Mouse (Mus musculus): ENCODE results near the gene Olfr96. TPM values are rescaled to one million over a fixed set of nuclear protein-coding genes. Genes with fewer than 3 reads are reported as not detected.

Olfr96 gene
- total and polyA plus RNA-seq, 3 experiments: not detected

DNA sequence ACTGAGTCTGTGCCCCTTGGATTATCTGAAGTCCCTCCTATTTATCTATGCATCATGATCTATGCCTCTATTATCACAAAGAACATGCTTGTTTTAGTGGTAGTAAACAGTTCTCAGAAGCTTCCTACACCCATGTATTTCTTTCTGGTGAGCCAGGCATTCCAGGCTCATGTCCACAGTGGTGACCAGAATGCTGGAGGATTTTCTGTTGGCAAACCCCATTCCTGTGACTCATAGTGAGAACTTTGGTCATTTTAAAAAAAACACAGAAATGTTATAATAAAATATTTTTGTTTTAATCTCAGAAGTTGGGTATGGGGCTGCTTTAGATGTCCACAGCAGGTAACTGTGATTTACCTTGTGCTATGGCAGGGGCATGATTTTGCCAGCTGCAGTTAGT is 29.5 kb downstream of the Olfr96 start:
- Histone ChIP-seq H3K4me3 (no peak overlapping the region), H3K27ac (no peak overlapping the region), H3K4me1 (ENCODE audit: control insufficient read depth, insufficient read depth, low read length) (no peaks in the 10 kb centered on the region), H3K79me2 (replicated peaks; ENCODE audit: control insufficient read depth, insufficient read depth, low read length) (no peaks in the 10 kb centered on the region), H3K36me3 (ENCODE audit: control insufficient read depth, insufficient read depth, low read length) (no peaks in the 10 kb centered on the region), H3K9ac (ENCODE audit: low read depth, low read length) (no peak overlapping the region), H3K27me3 (ENCODE audit: control insufficient read depth, insufficient read depth, low read length) (no peaks in the 10 kb centered on the region)
- DNase-seq: no peak
- intact Hi-C loops (cut with DNase I): no loop called here
- TF ChIP-seq POLR2A (IDR thresholded peaks at IDR 0.05; ENCODE audit: insufficient read depth, low read depth, low read length) (no peak), EP300 (IDR thresholded peaks at IDR 0.05; ENCODE audit: insufficient read depth, low read depth, low read length) (no peak), CTCF (IDR thresholded peaks at IDR 0.05) (no peak)

DNA sequence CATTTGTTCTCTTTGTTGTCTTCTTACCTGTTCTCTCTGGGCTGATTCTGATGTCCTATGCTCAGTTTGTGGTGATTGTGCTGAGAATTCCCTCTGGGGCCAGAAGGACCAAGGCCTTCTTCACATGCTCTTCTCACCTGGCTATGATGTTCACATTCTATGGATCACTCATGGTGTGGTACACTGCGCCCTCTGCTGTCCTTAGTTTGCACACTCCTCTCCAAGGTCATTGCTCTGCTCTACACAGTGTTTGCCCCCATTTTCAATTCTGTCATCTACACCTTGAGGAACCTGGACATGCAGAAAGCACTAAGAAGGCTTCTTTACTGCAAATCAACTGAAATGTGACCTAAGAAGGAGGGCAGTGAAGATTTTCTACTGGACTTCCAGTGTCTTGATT is 30.6 kb downstream of the Olfr96 start:
- intact Hi-C loops (cut with DNase I): no loop called here
- Histone ChIP-seq H3K79me2 (replicated peaks; ENCODE audit: control insufficient read depth, insufficient read depth, low read length) (no peaks in the 10 kb centered on the region), H3K27ac (no peak overlapping the region), H3K9ac (ENCODE audit: low read depth, low read length) (no peak overlapping the region), H3K4me3 (no peak overlapping the region), H3K27me3 (ENCODE audit: control insufficient read depth, insufficient read depth, low read length) (no peaks in the 10 kb centered on the region), H3K36me3 (ENCODE audit: control insufficient read depth, insufficient read depth, low read length) (no peaks in the 10 kb centered on the region), H3K4me1 (ENCODE audit: control insufficient read depth, insufficient read depth, low read length) (no peaks in the 10 kb centered on the region)
- TF ChIP-seq CTCF (IDR thresholded peaks at IDR 0.05) (peak; percentile 49), POLR2A (IDR thresholded peaks at IDR 0.05; ENCODE audit: insufficient read depth, low read depth, low read length) (no peak)
- 12% methylated on average over 1 of the region's 1 CpGs for WGBS
- DNase-seq: no peak

DNA sequence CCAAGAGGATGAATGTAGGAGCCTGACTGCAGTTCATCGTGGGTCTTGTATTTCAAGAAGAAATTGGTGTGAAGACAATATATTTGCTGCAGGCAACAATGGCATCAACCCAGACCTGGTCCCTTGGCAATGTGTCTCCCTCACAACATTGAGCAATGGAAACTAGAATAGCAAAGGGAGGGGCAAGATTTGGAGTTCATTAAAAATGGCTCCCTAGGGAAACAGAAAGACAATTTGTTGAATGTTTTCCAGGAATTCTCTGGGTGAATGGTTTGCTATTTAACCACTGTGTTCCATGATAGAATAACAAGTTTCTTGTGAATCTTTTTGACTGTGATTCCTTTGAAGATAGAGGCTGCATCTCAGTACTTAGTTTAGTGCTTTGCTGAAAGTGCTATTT is 43.7 kb downstream of the Olfr96 start, which contains the start of gene Olfr98:
Gene Olfr98, minus strand, starts transcription at position 124 of the 400 bp plus-strand sequence.
- Histone ChIP-seq H3K27me3 (ENCODE audit: control insufficient read depth, insufficient read depth, low read length) (no peaks in the 10 kb centered on the region), H3K36me3 (ENCODE audit: control insufficient read depth, insufficient read depth, low read length) (no peaks in the 10 kb centered on the region), H3K4me3 (no peak within 1 kb of the TSS), H3K4me1 (ENCODE audit: control insufficient read depth, insufficient read depth, low read length) (no peaks in the 10 kb centered on the region), H3K9ac (ENCODE audit: low read depth, low read length) (no peak within 1 kb of the TSS), H3K79me2 (replicated peaks; ENCODE audit: control insufficient read depth, insufficient read depth, low read length) (no peaks in the 10 kb centered on the region), H3K27ac (no peak within 1 kb of the TSS)
- WGBS: 57% methylated on average over 1 of the region's 1 CpGs
- TF ChIP-seq CTCF (IDR thresholded peaks at IDR 0.05): no peak
- no peak for TF ChIP-seq POLR2A (IDR thresholded peaks at IDR 0.05; ENCODE audit: insufficient read depth, low read depth, low read length)
- TF ChIP-seq EP300 (IDR thresholded peaks at IDR 0.05; ENCODE audit: insufficient read depth, low read depth, low read length): no peak
- intact Hi-C loops (cut with DNase I): no loop called here
- no peak for DNase-seq

DNA sequence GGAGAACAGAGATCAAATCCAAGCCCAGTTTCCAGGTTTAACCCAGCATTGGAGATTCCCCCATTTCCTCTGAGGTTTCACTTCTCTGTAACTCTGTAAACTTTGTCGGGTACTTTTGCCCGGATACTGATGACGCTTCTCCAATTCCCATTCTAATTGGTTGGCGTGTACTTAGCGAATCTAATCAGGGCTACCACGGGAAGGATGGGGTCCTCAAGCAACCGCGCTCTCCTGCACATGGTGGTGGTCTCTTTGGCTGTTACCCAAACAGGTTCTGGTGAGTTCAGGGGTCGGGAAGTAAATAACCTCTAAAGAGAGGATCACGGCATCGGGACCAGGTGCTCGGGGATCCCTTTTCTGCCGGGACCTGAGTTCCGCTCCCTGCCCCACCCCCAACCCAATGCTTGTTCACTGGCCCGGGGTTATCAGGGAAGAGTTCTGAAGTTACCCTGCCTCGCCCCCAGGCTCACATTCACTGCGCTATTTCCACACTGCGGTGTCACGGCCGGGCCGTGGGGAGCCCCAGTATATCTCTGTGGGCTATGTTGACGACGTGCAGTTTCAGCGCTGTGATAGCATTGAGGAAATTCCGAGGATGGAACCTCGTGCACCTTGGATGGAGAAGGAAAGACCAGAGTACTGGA is 50.2 kb downstream of the Olfr96 start, which contains the start of gene H2-M3:
Gene H2-M3, plus strand, starts transcription at position 163 of the 644 bp plus-strand sequence.
- H3K4me1 ChIP-seq (ENCODE audit: control insufficient read depth, insufficient read depth, low read length): no peaks in the 10 kb centered on the region; the same call in 1 of the 2 replicates
- H3K36me3 ChIP-seq (ENCODE audit: control insufficient read depth, insufficient read depth, low read length): no peaks in the 10 kb centered on the region
- intact Hi-C loops (cut with DNase I): no loop called here
- peak within 1 kb of the TSS; percentile 88 for H3K27ac ChIP-seq
- TF ChIP-seq POLR2A (IDR thresholded peaks at IDR 0.05; ENCODE audit: insufficient read depth, low read depth, low read length) (peak; percentile 52), EP300 (IDR thresholded peaks at IDR 0.05; ENCODE audit: insufficient read depth, low read depth, low read length) (no peak)
- H3K79me2 ChIP-seq (replicated peaks; ENCODE audit: control insufficient read depth, insufficient read depth, low read length): no peaks in the 10 kb centered on the region
- H3K9ac ChIP-seq (ENCODE audit: low read depth, low read length): peak within 1 kb of the TSS; percentile 70
- WGBS: 2% methylated on average over 26 of the region's 26 CpGs
- peak; percentile 91 to 92 for DNase-seq
- no peaks in the 10 kb centered on the region for H3K27me3 ChIP-seq (ENCODE audit: control insufficient read depth, insufficient read depth, low read length)
- peak within 1 kb of the TSS; percentile 79 for H3K4me3 ChIP-seq

DNA sequence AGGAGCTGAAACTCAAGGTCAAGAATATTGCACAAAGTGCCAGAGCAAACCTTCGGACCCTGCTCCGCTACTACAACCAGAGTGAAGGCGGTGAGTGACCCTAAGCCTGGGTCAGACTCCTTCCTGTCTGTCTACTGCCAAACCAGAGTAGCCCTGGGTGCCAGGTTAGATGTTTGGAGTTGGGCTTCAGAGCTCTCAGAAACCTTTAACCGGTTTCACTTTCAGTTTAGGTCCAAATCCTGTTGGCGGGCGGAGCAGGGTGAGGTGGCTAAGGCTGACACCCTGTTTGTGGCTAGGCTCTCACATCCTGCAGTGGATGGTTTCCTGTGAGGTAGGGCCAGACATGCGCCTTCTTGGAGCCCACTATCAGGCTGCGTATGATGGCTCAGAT is 50.8 kb downstream of the Olfr96 start:
- peak overlapping the region; percentile 79 for H3K4me3 ChIP-seq
- H3K36me3 ChIP-seq (ENCODE audit: control insufficient read depth, insufficient read depth, low read length): no peaks in the 10 kb centered on the region
- no peaks in the 10 kb centered on the region; the same call in 1 of the 2 replicates for H3K4me1 ChIP-seq (ENCODE audit: control insufficient read depth, insufficient read depth, low read length)
- no peak for TF ChIP-seq CTCF (IDR thresholded peaks at IDR 0.05)
- TF ChIP-seq POLR2A (IDR thresholded peaks at IDR 0.05; ENCODE audit: insufficient read depth, low read depth, low read length): peak; percentile 60
- no peak for TF ChIP-seq EP300 (IDR thresholded peaks at IDR 0.05; ENCODE audit: insufficient read depth, low read depth, low read length)
- no peaks in the 10 kb centered on the region for H3K79me2 ChIP-seq (replicated peaks; ENCODE audit: control insufficient read depth, insufficient read depth, low read length)
- peak overlapping the region; percentile 88 for H3K27ac ChIP-seq
- peak overlapping the region; percentile 70 for H3K9ac ChIP-seq (ENCODE audit: low read depth, low read length)
- H3K27me3 ChIP-seq (ENCODE audit: control insufficient read depth, insufficient read depth, low read length): no peaks in the 10 kb centered on the region
- intact Hi-C loops (cut with DNase I): no loop called here
- DNase-seq: peak; percentile 70 to 79
- 32% methylated on average over 8 of the region's 8 CpGs for WGBS

DNA sequence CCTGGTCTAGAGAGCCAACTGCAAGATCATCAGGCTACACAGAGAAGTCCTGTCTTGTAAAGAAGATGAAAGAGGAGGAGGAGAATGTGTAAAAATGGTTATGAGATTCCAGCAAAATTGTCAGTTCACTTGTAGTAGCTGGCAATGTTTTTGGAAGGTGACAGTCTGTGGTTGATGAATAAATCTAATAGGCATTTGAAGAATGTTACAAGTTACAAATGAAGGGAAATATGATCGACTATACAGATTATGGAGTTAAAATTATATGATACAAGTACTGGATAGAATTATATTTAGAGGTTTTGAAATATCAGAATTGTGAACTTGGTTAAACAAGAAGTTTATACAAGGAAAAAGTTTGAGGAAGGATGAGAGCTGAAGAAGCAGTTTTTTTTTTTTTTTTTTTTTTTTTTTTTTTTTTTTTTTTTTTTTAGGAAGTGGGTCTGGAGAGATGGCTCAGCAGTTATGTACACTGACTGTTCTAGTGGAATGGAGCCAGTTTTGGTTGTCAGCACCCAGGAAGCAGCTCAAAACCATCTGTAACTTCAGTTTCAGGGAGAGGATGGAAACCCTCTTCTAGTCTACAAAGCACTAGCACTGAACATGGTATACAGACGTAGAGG is 55.8 kb downstream of the Olfr96 start:
- Histone ChIP-seq H3K36me3 (ENCODE audit: control insufficient read depth, insufficient read depth, low read length) (no peaks in the 10 kb centered on the region), H3K27me3 (ENCODE audit: control insufficient read depth, insufficient read depth, low read length) (no peaks in the 10 kb centered on the region), H3K27ac (no peak overlapping the region), H3K4me3 (no peak overlapping the region), H3K9ac (ENCODE audit: low read depth, low read length) (no peak overlapping the region), H3K4me1 (ENCODE audit: control insufficient read depth, insufficient read depth, low read length) (no peaks in the 10 kb centered on the region), H3K79me2 (replicated peaks; ENCODE audit: control insufficient read depth, insufficient read depth, low read length) (no peaks in the 10 kb centered on the region)
- intact Hi-C loops (cut with DNase I): no loop called here
- TF ChIP-seq CTCF (IDR thresholded peaks at IDR 0.05): no peak
- TF ChIP-seq EP300 (IDR thresholded peaks at IDR 0.05; ENCODE audit: insufficient read depth, low read depth, low read length): no peak
- no peak for TF ChIP-seq POLR2A (IDR thresholded peaks at IDR 0.05; ENCODE audit: insufficient read depth, low read depth, low read length)
- WGBS: 62% methylated on average over 2 of the region's 2 CpGs
- DNase-seq: no peak

Other genes with a start within 250 kb of the Olfr96 start
- under 1 TPM; 0.27 to 0.63 TPM for gene 2410137M14Rik, start 238.9 kb upstream of the Olfr96 start, total RNA-seq (2021)
- 0.41 and 0.61 TPM in 2 replicates for gene 2410137M14Rik, start 238.9 kb upstream of the Olfr96 start, polyA plus RNA-seq (2012; rRNA removed)
- gene H2-M5, start 230.6 kb upstream of the Olfr96 start, total RNA-seq (2021): under 1 TPM; 0.41 to 0.63 TPM
- 0.14 and 0.35 TPM in 2 replicates for gene H2-M5, start 230.6 kb upstream of the Olfr96 start, polyA plus RNA-seq (2012; rRNA removed)
- 1 to 10 TPM in 1 of 2 experiments, under 1 TPM in 1; 0.94 to 1.4 TPM for gene Zfp57, start 219.0 kb upstream of the Olfr96 start, total RNA-seq (2021)
- gene Zfp57, start 219.0 kb upstream of the Olfr96 start, polyA plus RNA-seq (2012; rRNA removed): 2.3 and 4.3 TPM in 2 replicates
- gene Mog, start 196.7 kb upstream of the Olfr96 start, total RNA-seq (2021): not detected
- 0.09 TPM in 1 of 2 replicates, not detected in the other for gene Mog, start 196.7 kb upstream of the Olfr96 start, polyA plus RNA-seq (2012; rRNA removed)
- gene Gabbr1, start 174.2 kb upstream of the Olfr96 start, total RNA-seq (2021): 1 to 10 TPM; 6.5 to 6.7 TPM
- gene Gabbr1, start 174.2 kb upstream of the Olfr96 start, polyA plus RNA-seq (2012; rRNA removed): 15.5 and 17.4 TPM in 2 replicates
- not detected for gene Olfr90, start 131.6 kb upstream of the Olfr96 start, total RNA-seq (2021)
- gene Olfr90, start 131.6 kb upstream of the Olfr96 start, polyA plus RNA-seq (2012; rRNA removed): not detected in 2 replicates
- gene Olfr91, start 121.9 kb upstream of the Olfr96 start, total RNA-seq (2021): not detected
- gene Olfr91, start 121.9 kb upstream of the Olfr96 start, polyA plus RNA-seq (2012; rRNA removed): not detected in 2 replicates
- gene Olfr92, start 100.1 kb upstream of the Olfr96 start, total RNA-seq (2021): not detected
- gene Olfr92, start 100.1 kb upstream of the Olfr96 start, polyA plus RNA-seq (2012; rRNA removed): not detected in 2 replicates
- gene Olfr93, start 58.7 kb upstream of the Olfr96 start, total RNA-seq (2021): not detected
- not detected in 2 replicates for gene Olfr93, start 58.7 kb upstream of the Olfr96 start, polyA plus RNA-seq (2012; rRNA removed)
- not detected for gene Ubd, start 26.3 kb upstream of the Olfr96 start, total RNA-seq (2021)
- gene Ubd, start 26.3 kb upstream of the Olfr96 start, polyA plus RNA-seq (2012; rRNA removed): 0.12 TPM in 1 of 2 replicates, not detected in the other
- gene Olfr94, start 19.2 kb upstream of the Olfr96 start, total RNA-seq (2021): not detected
- gene Olfr94, start 19.2 kb upstream of the Olfr96 start, polyA plus RNA-seq (2012; rRNA removed): not detected in 2 replicates
- gene Olfr95, start 7.0 kb upstream of the Olfr96 start, total RNA-seq (2021): not detected
- not detected in 2 replicates for gene Olfr95, start 7.0 kb upstream of the Olfr96 start, polyA plus RNA-seq (2012; rRNA removed)
- gene Olfr97, start 17.2 kb downstream of the Olfr96 start, total RNA-seq (2021): not detected
- not detected in 2 replicates for gene Olfr97, start 17.2 kb downstream of the Olfr96 start, polyA plus RNA-seq (2012; rRNA removed)
- gene Olfr98, start 43.6 kb downstream of the Olfr96 start, total RNA-seq (2021): not detected
- not detected in 2 replicates for gene Olfr98, start 43.6 kb downstream of the Olfr96 start, polyA plus RNA-seq (2012; rRNA removed)
- 1 to 10 TPM; 3.2 to 3.3 TPM for gene H2-M3, start 50.1 kb downstream of the Olfr96 start, total RNA-seq (2021)
- gene H2-M3, start 50.1 kb downstream of the Olfr96 start, polyA plus RNA-seq (2012; rRNA removed): 4.9 and 5.0 TPM in 2 replicates
- gene Olfr99, start 63.3 kb downstream of the Olfr96 start, total RNA-seq (2021): not detected
- not detected in 2 replicates for gene Olfr99, start 63.3 kb downstream of the Olfr96 start, polyA plus RNA-seq (2012; rRNA removed)
- gene Olfr101, start 84.2 kb downstream of the Olfr96 start, total RNA-seq (2021): not detected
- not detected in 2 replicates for gene Olfr101, start 84.2 kb downstream of the Olfr96 start, polyA plus RNA-seq (2012; rRNA removed)
- not detected for gene Olfr102, start 96.9 kb downstream of the Olfr96 start, total RNA-seq (2021)
- not detected in 2 replicates for gene Olfr102, start 96.9 kb downstream of the Olfr96 start, polyA plus RNA-seq (2012; rRNA removed)
- gene Olfr103, start 119.6 kb downstream of the Olfr96 start, total RNA-seq (2021): not detected
- not detected in 2 replicates for gene Olfr103, start 119.6 kb downstream of the Olfr96 start, polyA plus RNA-seq (2012; rRNA removed)
- gene Olfr104-ps, start 139.4 kb downstream of the Olfr96 start, total RNA-seq (2021): not detected
- not detected in 2 replicates for gene Olfr104-ps, start 139.4 kb downstream of the Olfr96 start, polyA plus RNA-seq (2012; rRNA removed)
- not detected for gene Olfr105-ps, start 158.9 kb downstream of the Olfr96 start, total RNA-seq (2021)
- not detected in 2 replicates for gene Olfr105-ps, start 158.9 kb downstream of the Olfr96 start, polyA plus RNA-seq (2012; rRNA removed)
- gene Olfr106-ps, start 170.2 kb downstream of the Olfr96 start, total RNA-seq (2021): not detected
- gene Olfr106-ps, start 170.2 kb downstream of the Olfr96 start, polyA plus RNA-seq (2012; rRNA removed): not detected in 2 replicates
- gene Olfr107, start 179.1 kb downstream of the Olfr96 start, total RNA-seq (2021): not detected
- gene Olfr107, start 179.1 kb downstream of the Olfr96 start, polyA plus RNA-seq (2012; rRNA removed): not detected in 2 replicates
- gene Olfr108, start 225.3 kb downstream of the Olfr96 start, total RNA-seq (2021): not detected
- not detected in 2 replicates for gene Olfr108, start 225.3 kb downstream of the Olfr96 start, polyA plus RNA-seq (2012; rRNA removed)
- gene Olfr109, start 238.8 kb downstream of the Olfr96 start, total RNA-seq (2021): not detected
- not detected in 2 replicates for gene Olfr109, start 238.8 kb downstream of the Olfr96 start, polyA plus RNA-seq (2012; rRNA removed)

All from heart, adult 2 months (tissue).